Mouse (Mus musculus) adrenal gland, postnatal 10 days (tissue): ENCODE data around the gene Ffar2. TPM values are rescaled to one million over a fixed set of nuclear protein-coding genes. Genes with fewer than 3 reads are reported as not detected.
"Not testable (repeated sequence)": the region's sequence is repeated elsewhere in the genome, so short reads cannot be mapped to it uniquely, and the experiment has no call there.

Source experiments
- DNase-seq: peaks from one replicate; pipeline ENCODE4 v3.0.0; 2021; ENCODE audit warnings: mixed read lengths
- long read RNA-seq, 2 experiments: library from polyadenylated mRNA; stranded (forward); transcript quantifications; one replicate each; pipeline ENCODE4 v2.0.0; 2021
- total RNA-seq, 2 experiments: library from RNA; stranded (reverse); gene quantifications; 2 replicates each; pipeline ENCODE4 v1.2.3; 2021

Gene Ffar2
- 1 to 10 TPM in 1 of 2 experiments, under 1 TPM in 1; 0.94 to 1.7 TPM for total RNA-seq
- long read RNA-seq, experiment 1, partial matches to known transcripts = 0 of 3 reads
- long read RNA-seq, experiment 1, other reads (novel, unspliced or antisense) = 3 of 3 reads
- long read RNA-seq, experiment 2, partial matches to known transcripts = 0 of 3 reads
- long read RNA-seq, experiment 2, other reads (novel, unspliced or antisense) = 0 of 3 reads

- no peak for DNase-seq
These were observed at the start of gene Ffar2 for GRCm38 (mm10) chr7:30823675-30824074. TSS of gene Ffar2 (minus strand) at chr7:30823775.

GRCm38 (mm10) chr7:30873083-30873482, 49.5 kb upstream of the Ffar2 start:
- DNase-seq = peak; percentile 89

GRCm38 (mm10) chr7:30863386-30863785, 39.8 kb upstream of the Ffar2 start:
- DNase-seq = no peak

- DNase-seq = no peak
These were observed 37.9 kb upstream of the Ffar2 start, which contains the start of gene Ffar1 for GRCm38 (mm10) chr7:30861464-30861863. TSS of gene Ffar1 (minus strand) at chr7:30861564.

- DNase-seq = peak; percentile 72
These were observed 36.2 kb upstream of the Ffar2 start for GRCm38 (mm10) chr7:30859635-30860402.

GRCm38 (mm10) chr7:30859290-30859634, 35.7 kb upstream of the Ffar2 start:
- peak; percentile 88 for DNase-seq

- DNase-seq = no peak
These were observed 34.2 kb upstream of the Ffar2 start for GRCm38 (mm10) chr7:30857746-30858145.

- DNase-seq = no peak
These were observed 32.5 kb upstream of the Ffar2 start, which contains the start of gene Ffar3 for GRCm38 (mm10) chr7:30856078-30856477. TSS of gene Ffar3 (minus strand) at chr7:30856178.

GRCm38 (mm10) chr7:30851421-30851820, 27.8 kb upstream of the Ffar2 start:
- no peak for DNase-seq

- DNase-seq = peak; percentile 22
These were observed 24.4 kb upstream of the Ffar2 start for GRCm38 (mm10) chr7:30847934-30848333.

- peak; percentile 26 for DNase-seq
These were observed 23.8 kb upstream of the Ffar2 start for GRCm38 (mm10) chr7:30847386-30847785.

GRCm38 (mm10) chr7:30846505-30847053, 23.0 kb upstream of the Ffar2 start:
- no peak for DNase-seq

- no peak for DNase-seq
These were observed 21.2 kb upstream of the Ffar2 start for GRCm38 (mm10) chr7:30844676-30845297.

- no peak for DNase-seq
These were observed 18.5 kb upstream of the Ffar2 start for GRCm38 (mm10) chr7:30842092-30842491.

GRCm38 (mm10) chr7:30841379-30841778, 17.8 kb upstream of the Ffar2 start:
- DNase-seq = no peak

GRCm38 (mm10) chr7:30840306-30840705, 16.7 kb upstream of the Ffar2 start:
- no peak for DNase-seq

- no peak for DNase-seq
These were observed 13.7 kb upstream of the Ffar2 start for GRCm38 (mm10) chr7:30837277-30837676.

- DNase-seq = not testable (repeated sequence)
These were observed 9.1 kb upstream of the Ffar2 start for GRCm38 (mm10) chr7:30832684-30833083.

- no peak for DNase-seq
These were observed 8.7 kb upstream of the Ffar2 start for GRCm38 (mm10) chr7:30832261-30832660.

GRCm38 (mm10) chr7:30829428-30829827, 5.9 kb upstream of the Ffar2 start:
- DNase-seq = no peak

- not testable (repeated sequence) for DNase-seq
These were observed 5.3 kb upstream of the Ffar2 start for GRCm38 (mm10) chr7:30828871-30829270.

- no peak for DNase-seq
These were observed 3.1 kb upstream of the Ffar2 start for GRCm38 (mm10) chr7:30826660-30827059.

- no peak for DNase-seq
These were observed 731 bp upstream of the Ffar2 start for GRCm38 (mm10) chr7:30824306-30824705.
